Mouse (Mus musculus): ENCODE measurements at regions not wholly inside any gene's neighbourhood (a gene's known extent, or its start where the extent isn't known, plus 50 kb on each side); places are given as distances from the start of the nearest gene placed in this dataset.

GRCm38 (mm10) chr4:32158886-32159285 lies 79.7 kb upstream of the Bach2 start:
- no peak for TF ChIP-seq POLR2A (IDR thresholded peaks at IDR 0.05; ENCODE audit: low read depth, low read length)
- TF ChIP-seq CTCF (conservative IDR thresholded peaks at IDR 0.05; ENCODE audit: insufficient read depth, insufficient read length, low read depth, low read length), result no peak

Measured in kidney, adult 2 months (tissue).